Mouse (Mus musculus) adrenal gland, adult 2 months (tissue): ENCODE measurements around the gene Camta1. TPM values are rescaled to one million over a fixed set of nuclear protein-coding genes. Genes with fewer than 3 reads are reported as not detected.

ENCODE experiments used
- DNase-seq: peaks from one replicate; pipeline ENCODE4 v3.0.0; 2021
- long read RNA-seq: library from polyadenylated mRNA; stranded (forward); transcript quantifications from one replicate; pipeline ENCODE4 v2.0.0, GENCODE M21; 2021
- polyA plus RNA-seq: library from polyadenylated mRNA; depleted of rRNA; stranded (reverse); fragments of >200 nt; gene quantifications from 2 replicates; pipeline ENCODE4 v1.2.3, GENCODE M21; 2012; rRNA removed
- total RNA-seq, 2 experiments: library from RNA; stranded (reverse); gene quantifications; 2 replicates each; pipeline ENCODE4 v1.2.3; 2021

The Camta1 gene
- total RNA-seq (10 to 100 TPM; 24.0 to 35.0 TPM), polyA plus RNA-seq (7.3 and 8.5 TPM in 2 replicates)
- long read RNA-seq, transcript Camta1-212 (4 exons, 2,198 nt), result major isoform, 10 of 17 reads
- long read RNA-seq, partial matches to known transcripts, result 2 of 17 reads
- long read RNA-seq, other reads (novel, unspliced or antisense), result 4 of 17 reads

GRCm38 (mm10) chr4:151861806-151862739 is at the start of gene Camta1:
TSS of gene Camta1 (minus strand) at chr4:151861876.
- peak; percentile 100 for DNase-seq

- no peak for DNase-seq
These were observed 47.1 kb upstream of the Camta1 start for GRCm38 (mm10) chr4:151908809-151909208.

GRCm38 (mm10) chr4:151907577-151908343 is 46.1 kb upstream of the Camta1 start:
- peak; percentile 19 for DNase-seq

- DNase-seq, result no peak
These were observed 43.9 kb upstream of the Camta1 start for GRCm38 (mm10) chr4:151905621-151906020.

- DNase-seq, result no peak
These were observed 42.4 kb upstream of the Camta1 start for GRCm38 (mm10) chr4:151904098-151904497.

- DNase-seq, result peak; percentile 79
These were observed 41.1 kb upstream of the Camta1 start for GRCm38 (mm10) chr4:151902689-151903241.

GRCm38 (mm10) chr4:151902046-151902688 is 40.5 kb upstream of the Camta1 start:
- DNase-seq, result no peak

GRCm38 (mm10) chr4:151901422-151901821 is 39.7 kb upstream of the Camta1 start:
- DNase-seq, result peak; percentile 35

- no peak for DNase-seq
These were observed 39.1 kb upstream of the Camta1 start for GRCm38 (mm10) chr4:151900735-151901134.

GRCm38 (mm10) chr4:151899707-151900384 is 38.2 kb upstream of the Camta1 start:
- DNase-seq, result no peak

- DNase-seq, result no peak
These were observed 37.0 kb upstream of the Camta1 start for GRCm38 (mm10) chr4:151898600-151899245.

GRCm38 (mm10) chr4:151897069-151897617 is 35.5 kb upstream of the Camta1 start:
- DNase-seq, result no peak

GRCm38 (mm10) chr4:151895624-151896023 is 33.9 kb upstream of the Camta1 start:
- DNase-seq, result no peak

- no peak for DNase-seq
These were observed 33.2 kb upstream of the Camta1 start for GRCm38 (mm10) chr4:151894926-151895325.

GRCm38 (mm10) chr4:151893241-151893640 is 31.6 kb upstream of the Camta1 start:
- DNase-seq, result no peak

GRCm38 (mm10) chr4:151881590-151881989 is 19.9 kb upstream of the Camta1 start:
- no peak for DNase-seq

GRCm38 (mm10) chr4:151880044-151880690 is 18.5 kb upstream of the Camta1 start:
- DNase-seq, result no peak

- no peak for DNase-seq
These were observed 14.7 kb upstream of the Camta1 start for GRCm38 (mm10) chr4:151876400-151876799.

GRCm38 (mm10) chr4:151863511-151863910 is 1.8 kb upstream of the Camta1 start:
- no peak for DNase-seq

- DNase-seq, result no peak
These were observed 238 bp downstream of the Camta1 start for GRCm38 (mm10) chr4:151861471-151861805.
